Mouse (Mus musculus): ENCODE measurements around the gene Catsperz. TPM values are rescaled to one million over a fixed set of nuclear protein-coding genes. Genes with fewer than 3 reads are reported as not detected.

Catsperz gene
- polyA plus RNA-seq, 1 experiment from 2014 or later, result 0.55 TPM

- Histone ChIP-seq H3K27ac (peak within 1 kb of the TSS; percentile 98), H3K9me3 (no peaks in the 10 kb centered on the region), H3K27me3 (no peaks in the 10 kb centered on the region), H3K4me3 (replicated peaks) (peak within 1 kb of the TSS; percentile 83), H3K4me2 (replicated peaks) (peak within 1 kb of the TSS; percentile 99), H3K4me1 (replicated peaks) (peaks cover 50% of the 10 kb centered on the region), H3K36me3 (peaks cover 13% of the 10 kb centered on the region), H3K9ac (replicated peaks) (peak within 1 kb of the TSS; percentile 96)
- peak; percentile 85 for ATAC-seq
- WGBS, result under 1% methylated on average over 27 of the region's 27 CpGs
These were observed 17.1 kb upstream of the Catsperz start, which contains the start of gene Gpr137 for GRCm38 (mm10) chr19:6942249-6942691. Gpr137 (minus strand) TSS chr19:6942480.

- H3K9ac ChIP-seq (replicated peaks), result peak within 1 kb of the TSS; percentile 96
- H3K4me1 ChIP-seq (replicated peaks), result peaks cover 50% of the 10 kb centered on the region
- WGBS, result under 1% methylated on average over 83 of the region's 83 CpGs
- peaks cover 13% of the 10 kb centered on the region for H3K36me3 ChIP-seq
- H3K4me3 ChIP-seq (replicated peaks), result peak within 1 kb of the TSS; percentile 83
- no peaks in the 10 kb centered on the region for H3K9me3 ChIP-seq
- H3K27ac ChIP-seq, result peak within 1 kb of the TSS; percentile 98
- peak; percentile 83 for ATAC-seq
- no peaks in the 10 kb centered on the region for H3K27me3 ChIP-seq
- H3K4me2 ChIP-seq (replicated peaks), result peak within 1 kb of the TSS; percentile 99
These were observed 16.4 kb upstream of the Catsperz start, which contains the start of gene Bad for GRCm38 (mm10) chr19:6941372-6942248. Bad (plus strand) TSS chr19:6941861.

GRCm38 (mm10) chr19:6940396-6941351 is 15.5 kb upstream of the Catsperz start:
- WGBS, result 22% methylated on average over 29 of the region's 29 CpGs
- no peaks in the 10 kb centered on the region for H3K9me3 ChIP-seq
- peak overlapping the region; percentile 99 for H3K4me2 ChIP-seq (replicated peaks)
- H3K36me3 ChIP-seq, result peaks cover 12% of the 10 kb centered on the region
- peak overlapping the region; percentile 96 for H3K9ac ChIP-seq (replicated peaks)
- peaks cover 8% of the 10 kb centered on the region for H3K27me3 ChIP-seq
- peak; percentile 60 for ATAC-seq
- peak overlapping the region; percentile 98 for H3K27ac ChIP-seq
- H3K4me1 ChIP-seq (replicated peaks), result peaks cover 50% of the 10 kb centered on the region
- H3K4me3 ChIP-seq (replicated peaks), result peak overlapping the region; percentile 83

DNA sequence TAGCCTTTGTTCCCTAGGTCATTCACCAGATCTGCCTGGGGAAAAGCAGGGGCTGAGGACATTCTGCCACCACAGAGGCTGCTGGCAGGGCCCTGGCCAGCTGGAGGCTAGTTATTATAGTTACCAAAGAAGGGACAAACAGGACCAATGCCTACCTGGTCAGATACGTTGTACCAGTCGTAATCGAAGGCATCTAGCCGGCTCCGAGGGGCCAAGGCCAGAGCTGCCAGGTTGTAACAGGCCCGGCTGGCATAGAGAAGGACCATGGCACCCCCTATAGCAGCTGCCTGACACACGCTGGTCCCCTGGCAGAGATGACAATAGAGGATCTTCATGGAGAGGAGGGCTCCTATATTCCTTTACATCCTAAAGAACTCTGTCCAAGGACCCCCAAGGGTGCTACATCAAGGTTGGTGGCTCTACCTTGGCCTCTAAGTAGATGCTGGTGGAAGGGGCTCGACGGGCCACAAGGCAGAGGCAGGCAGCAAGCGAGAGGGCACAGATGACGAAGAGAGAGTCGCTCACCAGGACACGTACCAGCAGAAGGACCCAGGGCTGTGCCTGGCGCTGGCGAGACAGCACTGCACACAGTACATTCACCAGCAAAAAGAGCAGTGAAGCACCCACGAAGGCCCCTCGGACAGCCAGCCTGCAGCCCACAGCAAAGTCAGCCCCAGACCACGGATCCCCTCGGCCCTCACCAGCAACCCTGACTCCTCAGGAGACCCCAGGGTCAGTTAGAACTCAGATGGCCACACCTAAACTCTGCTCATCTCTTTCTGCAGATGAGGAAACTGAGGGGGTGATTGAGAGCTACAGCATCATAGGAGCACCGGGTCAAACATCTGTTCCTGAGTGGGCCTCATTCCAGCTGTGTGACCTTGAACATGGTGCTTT is 14.2 kb upstream of the Catsperz start:
- H3K4me2 ChIP-seq (replicated peaks), result peak overlapping the region; percentile 99
- no peak for ATAC-seq
- peak overlapping the region; percentile 83; the same call in 1 of the 2 replicates for H3K4me3 ChIP-seq (replicated peaks)
- WGBS, result 92% methylated on average over 20 of the region's 20 CpGs
- H3K27ac ChIP-seq, result no peak overlapping the region
- peaks cover 52% of the 10 kb centered on the region for H3K4me1 ChIP-seq (replicated peaks)
- peaks cover 21% of the 10 kb centered on the region for H3K27me3 ChIP-seq
- H3K9ac ChIP-seq (replicated peaks), result peak overlapping the region; percentile 61
- no peaks in the 10 kb centered on the region for H3K9me3 ChIP-seq
- peaks cover 9% of the 10 kb centered on the region for H3K36me3 ChIP-seq

GRCm38 (mm10) chr19:6937541-6938465 is 12.6 kb upstream of the Catsperz start:
- Histone ChIP-seq H3K9ac (replicated peaks) (no peak overlapping the region; the same call in 1 of the 2 replicates), H3K27me3 (peaks cover 37% of the 10 kb centered on the region), H3K36me3 (peaks cover 9% of the 10 kb centered on the region), H3K9me3 (no peaks in the 10 kb centered on the region), H3K27ac (no peak overlapping the region), H3K4me2 (replicated peaks) (no peak overlapping the region), H3K4me1 (replicated peaks) (peaks cover 54% of the 10 kb centered on the region), H3K4me3 (replicated peaks) (no peak overlapping the region)
- no peak for ATAC-seq
- WGBS, result 80% methylated on average over 16 of the region's 16 CpGs

GRCm38 (mm10) chr19:6936299-6936698 is 11.1 kb upstream of the Catsperz start:
- Histone ChIP-seq H3K9ac (replicated peaks) (no peak overlapping the region), H3K4me3 (replicated peaks) (no peak overlapping the region), H3K36me3 (peaks cover 9% of the 10 kb centered on the region), H3K27ac (no peak overlapping the region), H3K9me3 (no peaks in the 10 kb centered on the region), H3K4me2 (replicated peaks) (no peak overlapping the region), H3K27me3 (peaks cover 52% of the 10 kb centered on the region), H3K4me1 (replicated peaks) (peaks cover 50% of the 10 kb centered on the region)
- WGBS, result 26% methylated on average over 3 of the region's 3 CpGs
- no peak for ATAC-seq

- H3K36me3 ChIP-seq, result peaks cover 9% of the 10 kb centered on the region
- H3K4me3 ChIP-seq (replicated peaks), result peak within 1 kb of the TSS; percentile 43
- H3K9me3 ChIP-seq, result no peaks in the 10 kb centered on the region
- H3K27ac ChIP-seq, result no peak within 1 kb of the TSS
- peaks cover 33% of the 10 kb centered on the region for H3K4me1 ChIP-seq (replicated peaks)
- peak within 1 kb of the TSS; percentile 70 for H3K4me2 ChIP-seq (replicated peaks)
- 8% methylated on average over 23 of the region's 23 CpGs for WGBS
- peaks cover 68% of the 10 kb centered on the region for H3K27me3 ChIP-seq
- peak within 1 kb of the TSS; percentile 57 for H3K9ac ChIP-seq (replicated peaks)
- no peak for ATAC-seq
These were observed 9.2 kb upstream of the Catsperz start, which contains the start of gene Kcnk4 for GRCm38 (mm10) chr19:6934195-6934977. Kcnk4 (minus strand) TSS chr19:6934515.

- peak; percentile 69 for ATAC-seq
- no peaks in the 10 kb centered on the region for H3K9me3 ChIP-seq
- H3K9ac ChIP-seq (replicated peaks), result peak overlapping the region; percentile 57
- peaks cover 76% of the 10 kb centered on the region for H3K27me3 ChIP-seq
- H3K4me2 ChIP-seq (replicated peaks), result peak overlapping the region; percentile 70
- 3% methylated on average over 58 of the region's 58 CpGs for WGBS
- H3K4me3 ChIP-seq (replicated peaks), result peak overlapping the region; percentile 43
- peaks cover 9% of the 10 kb centered on the region for H3K36me3 ChIP-seq
- peaks cover 25% of the 10 kb centered on the region for H3K4me1 ChIP-seq (replicated peaks)
- no peak overlapping the region for H3K27ac ChIP-seq
These were observed 8.4 kb upstream of the Catsperz start for GRCm38 (mm10) chr19:6933436-6934194.

GRCm38 (mm10) chr19:6933102-6933435 is 7.9 kb upstream of the Catsperz start:
- no peak for ATAC-seq
- WGBS, result 13% methylated on average over 4 of the region's 4 CpGs
- no peak overlapping the region for H3K9ac ChIP-seq (replicated peaks)
- H3K36me3 ChIP-seq, result peaks cover 5% of the 10 kb centered on the region
- H3K27ac ChIP-seq, result no peak overlapping the region
- peaks cover 81% of the 10 kb centered on the region for H3K27me3 ChIP-seq
- H3K4me1 ChIP-seq (replicated peaks), result peaks cover 20% of the 10 kb centered on the region
- H3K4me2 ChIP-seq (replicated peaks), result peak overlapping the region; percentile 70
- no peaks in the 10 kb centered on the region for H3K9me3 ChIP-seq
- peak overlapping the region; percentile 43; the same call in 1 of the 2 replicates for H3K4me3 ChIP-seq (replicated peaks)
